Comparison of ENCODE assay signal across 21 mouse cellular contexts in the genomic region with DNA sequence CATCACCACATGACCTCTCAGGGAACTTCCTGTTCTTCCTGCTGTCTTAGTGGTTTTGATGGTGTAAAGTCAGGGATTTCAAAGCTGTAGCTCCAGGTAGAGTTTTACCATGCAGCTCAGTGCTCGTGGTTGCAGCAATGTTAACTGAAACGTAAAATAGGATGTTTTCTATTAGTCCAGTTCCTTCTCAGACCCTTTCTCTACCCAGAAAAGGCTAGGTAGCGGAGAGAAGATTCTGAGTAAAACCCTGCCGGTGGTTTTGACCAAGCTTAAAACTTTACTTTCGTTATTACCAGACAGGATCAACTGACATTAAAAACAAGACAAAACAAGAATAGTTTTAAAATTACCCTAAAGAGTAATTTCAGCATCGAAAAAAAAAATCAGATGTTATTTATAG. TPM values are rescaled to one million over a fixed set of nuclear protein-coding genes. Genes with fewer than 3 reads are reported as not detected.
DNase-seq lines count a peak whose midpoint lies in the region; ATAC-seq and TF ChIP-seq lines count a peak whose summit lies in the region.
"Had no signal": no experiment of that assay in that cellular context is flagged by ENCODE, and none has a peak within 500 bp of the region (broad histone marks: within the 10 kb centered on the region; RNA-seq: fewer than 3 reads in every experiment).

No protein-coding gene starts in this region.

- no peak overlapping the region for H3K4me3 ChIP-seq in embryonic facial prominence, embryonic 11.5 days (ENCODE audit: low read depth, low read length)
- H3K4me3 ChIP-seq in embryonic facial prominence, embryonic 10.5 days, result no peak overlapping the region
- H3K4me3 ChIP-seq in CH12.LX (replicated peaks in 1 of 3; ENCODE audit: low read depth in 2 of 3, low read length in 2 of 3, poor library complexity in 1 of 3), result peak overlapping the region in 1 of 3 experiments; percentile 4
- no peak overlapping the region for H3K4me3 ChIP-seq in forebrain, embryonic 10.5 days
- no peak overlapping the region for H3K4me3 ChIP-seq in hindbrain, postnatal 0 days (ENCODE audit: low read length)
- H3K4me3 ChIP-seq: hindbrain, embryonic 12.5 days; neural tube, embryonic 13.5 days had no signal

- dilution Hi-C loops in CH12.LX (cut with MboI; ENCODE audit: extremely low pct_ligation_motif_present, extremely low pct_unique_long_range_greater_than_20kb, low sequenced_read_pairs), result no loop called here

- H3K9me3 ChIP-seq in embryonic facial prominence, embryonic 11.5 days (replicated peaks; ENCODE audit: control insufficient read depth, low read length), result no peaks in the 10 kb centered on the region
- H3K9me3 ChIP-seq in embryonic facial prominence, embryonic 10.5 days, result no peaks in the 10 kb centered on the region
- H3K9me3 ChIP-seq in CH12.LX (replicated peaks; ENCODE audit: low read length), result no peaks in the 10 kb centered on the region
- no peaks in the 10 kb centered on the region for H3K9me3 ChIP-seq in forebrain, embryonic 10.5 days
- H3K9me3 ChIP-seq in hindbrain, postnatal 0 days (ENCODE audit: low read length), result no peaks in the 10 kb centered on the region
- H3K9me3 ChIP-seq: hindbrain, embryonic 12.5 days; neural tube, embryonic 13.5 days had no signal

- TF ChIP-seq EP300 in CH12.LX (IDR thresholded peaks at IDR 0.05; ENCODE audit: low read length), result peak; percentile 93

- TF ChIP-seq CTCF in CH12.LX (conservative IDR thresholded peaks at IDR 0.05 in 1 of 2, IDR thresholded peaks at IDR 0.05 in 1 of 2; ENCODE audit: low read depth in 2 of 2, low read length in 2 of 2), result no peak
- no peak for TF ChIP-seq CTCF in hindbrain, postnatal 0 days (IDR thresholded peaks at IDR 0.05; ENCODE audit: low read depth)

- no peaks in the 10 kb centered on the region for H3K36me3 ChIP-seq in embryonic facial prominence, embryonic 11.5 days (replicated peaks; ENCODE audit: control insufficient read depth, insufficient read depth, low read depth, low read length)
- H3K36me3 ChIP-seq in embryonic facial prominence, embryonic 10.5 days (replicated peaks), result no peaks in the 10 kb centered on the region
- no peaks in the 10 kb centered on the region for H3K36me3 ChIP-seq in CH12.LX (replicated peaks in 1 of 2; ENCODE audit: control insufficient read depth in 1 of 2, insufficient read depth in 1 of 2, low read length in 1 of 2)
- H3K36me3 ChIP-seq in forebrain, embryonic 10.5 days (replicated peaks), result no peaks in the 10 kb centered on the region
- no peaks in the 10 kb centered on the region for H3K36me3 ChIP-seq in hindbrain, postnatal 0 days (ENCODE audit: insufficient read depth, low read length)
- H3K36me3 ChIP-seq: hindbrain, embryonic 12.5 days; neural tube, embryonic 13.5 days had no signal

- DNase-seq in embryonic facial prominence, embryonic 11.5 days (ENCODE audit: low spot score), result no peak
- DNase-seq in embryonic facial prominence, embryonic 10.5 days (ENCODE audit: low spot score), result no peak
- DNase-seq in CH12.LX (ENCODE audit: extremely low read depth), result peak; percentile 76
- no peak for DNase-seq in left cerebral cortex, postnatal 25 days (ENCODE audit: low spot score in 2 of 2)
- no peak for DNase-seq in forebrain, embryonic 10.5 days (ENCODE audit: extremely low spot score, low spot score)
- DNase-seq in hindbrain, postnatal 0 days (ENCODE audit: low spot score), result no peak
- DNase-seq: adrenal gland, postnatal 14 days; cerebellum, adult 8-10 months; cerebellum, postnatal 36 days; gastrocnemius, postnatal 10 days; heart, adult 18-20 months; kidney, adult 8-10 months; kidney, postnatal 14 days; midbrain, embryonic 14.5 days; right cerebral cortex, adult 18-20 months; thymus, postnatal 36 days had no signal

- no peaks in the 10 kb centered on the region for H3K79me2 ChIP-seq in CH12.LX (replicated peaks; ENCODE audit: control insufficient read depth, extremely low read depth, insufficient read depth, poor library complexity, severe bottlenecking)

- H3K4me1 ChIP-seq in embryonic facial prominence, embryonic 11.5 days (ENCODE audit: control insufficient read depth, insufficient read depth, low read length), result no peaks in the 10 kb centered on the region; the same call in 1 of the 2 replicates
- H3K4me1 ChIP-seq in embryonic facial prominence, embryonic 10.5 days, result peaks cover 49% of the 10 kb centered on the region
- H3K4me1 ChIP-seq in CH12.LX (ENCODE audit: control insufficient read depth in 1 of 2, insufficient read depth in 2 of 2), result peaks cover 9 to 44% of the 10 kb centered on the region in 2 experiments
- peaks cover 37% of the 10 kb centered on the region for H3K4me1 ChIP-seq in forebrain, embryonic 10.5 days
- H3K4me1 ChIP-seq in hindbrain, postnatal 0 days (ENCODE audit: insufficient read depth, low read length), result 0 out of 2 replicates have a peak, but pooled peaks cover under 1% of the 10 kb centered on the region

- no peaks in the 10 kb centered on the region for H3K27me3 ChIP-seq in embryonic facial prominence, embryonic 11.5 days (ENCODE audit: control insufficient read depth, insufficient read depth, low read length)
- peaks cover 23% of the 10 kb centered on the region for H3K27me3 ChIP-seq in embryonic facial prominence, embryonic 10.5 days (replicated peaks; ENCODE audit: low read depth, poor library complexity, severe bottlenecking)
- peaks cover 2% of the 10 kb centered on the region for H3K27me3 ChIP-seq in CH12.LX (replicated peaks)
- peaks cover 18% of the 10 kb centered on the region for H3K27me3 ChIP-seq in forebrain, embryonic 10.5 days (ENCODE audit: poor library complexity, severe bottlenecking)
- H3K27me3 ChIP-seq in hindbrain, postnatal 0 days (ENCODE audit: insufficient read depth, low read length), result no peaks in the 10 kb centered on the region
- H3K27me3 ChIP-seq: hindbrain, embryonic 12.5 days had no signal

- in situ Hi-C loops in CH12.LX (cut with MboI; ENCODE audit: low pct_ligation_motif_present, low pct_unique_long_range_greater_than_20kb, low sequenced_read_pairs), result no loop called here

- intact Hi-C loops in left cerebral cortex, postnatal 25 days (cut with DNase I), result no loop called here

- TF ChIP-seq POLR2A in CH12.LX (IDR thresholded peaks at IDR 0.05; ENCODE audit: low read depth, low read length), result no peak

- WGBS in embryonic facial prominence, embryonic 11.5 days, result 56% methylated on average over 6 of the region's 6 CpGs
- 64% methylated on average over 6 of the region's 6 CpGs for WGBS in embryonic facial prominence, embryonic 10.5 days
- 68% methylated on average over 6 of the region's 6 CpGs for WGBS in forebrain, embryonic 10.5 days
- WGBS in hindbrain, postnatal 0 days, result 82% methylated on average over 6 of the region's 6 CpGs

- no peak overlapping the region for H3K4me2 ChIP-seq in embryonic facial prominence, embryonic 11.5 days (ENCODE audit: low read depth, low read length)
- peak overlapping the region; percentile 77 for H3K4me2 ChIP-seq in CH12.LX (ENCODE audit: insufficient read depth, low read depth, poor library complexity, severe bottlenecking)
- H3K4me2 ChIP-seq in hindbrain, postnatal 0 days (ENCODE audit: low read depth, low read length), result no peak overlapping the region
- H3K4me2 ChIP-seq: hindbrain, embryonic 12.5 days; neural tube, embryonic 13.5 days had no signal

- TF ChIP-seq RAD21 in CH12.LX (IDR thresholded peaks at IDR 0.05; ENCODE audit: low read depth, low read length), result no peak

- no peak for ATAC-seq in embryonic facial prominence, embryonic 11.5 days (replicated peaks; ENCODE audit: insufficient number of reproducible peaks, low FRiP score, low TSS enrichment, low read depth)
- peak; percentile 14; the same call in 1 of the 2 replicates for ATAC-seq in megakaryocyte, adult 5-6 weeks (ENCODE audit: poor library complexity, severe bottlenecking)
- ATAC-seq in hindbrain, postnatal 0 days, result no peak
- ATAC-seq: forebrain, embryonic 16.5 days; lung, postnatal 0 days had no signal

- 0 out of 2 replicates have a peak overlapping the region, but pooled peaks have one; percentile 20 for H3K27ac ChIP-seq in embryonic facial prominence, embryonic 11.5 days (replicated peaks; ENCODE audit: low read depth, low read length)
- H3K27ac ChIP-seq in embryonic facial prominence, embryonic 10.5 days (replicated peaks), result no peak overlapping the region
- H3K27ac ChIP-seq in CH12.LX (ENCODE audit: insufficient read depth, low read depth), result no peak overlapping the region
- no peak overlapping the region for H3K27ac ChIP-seq in forebrain, embryonic 10.5 days
- H3K27ac ChIP-seq in hindbrain, postnatal 0 days, result no peak overlapping the region
- H3K27ac ChIP-seq: hindbrain, embryonic 12.5 days; neural tube, embryonic 13.5 days had no signal

- H3K9ac ChIP-seq in embryonic facial prominence, embryonic 11.5 days (replicated peaks; ENCODE audit: low read length), result no peak overlapping the region
- H3K9ac ChIP-seq in CH12.LX (ENCODE audit: insufficient read depth, low read depth), result no peak overlapping the region
- no peak overlapping the region for H3K9ac ChIP-seq in hindbrain, postnatal 0 days (replicated peaks; ENCODE audit: low read length)
- H3K9ac ChIP-seq: hindbrain, embryonic 12.5 days; neural tube, embryonic 13.5 days had no signal

TF ChIP-seq in CH12.LX, 34 proteins besides CTCF, POLR2A, EP300 and RAD21 (continues in another document):
- TF ChIP-seq RCOR1 (conservative IDR thresholded peaks at IDR 0.05; ENCODE audit: low read depth, low read length), result peak; percentile 85; the same call in 1 of the 2 replicates
- no peak for TF ChIP-seq CHD1 (IDR thresholded peaks at IDR 0.05; ENCODE audit: low read depth, low read length)
- peak; percentile 74 for TF ChIP-seq JUN (IDR thresholded peaks at IDR 0.05; ENCODE audit: insufficient read depth, low read depth, low read length)
- no peak for TF ChIP-seq GABPA (IDR thresholded peaks at IDR 0.05; ENCODE audit: insufficient replicate concordance, low read depth, low read length)
- TF ChIP-seq E2F4 (IDR thresholded peaks at IDR 0.05; ENCODE audit: insufficient replicate concordance, low read depth, low read length), result 0 out of 2 replicates have a peak, but pooled peaks have one; percentile 31
- no peak for TF ChIP-seq NELFE (IDR thresholded peaks at IDR 0.05; ENCODE audit: low read depth, low read length)
- TF ChIP-seq TCF12 (IDR thresholded peaks at IDR 0.05; ENCODE audit: low read depth, low read length), result peak; percentile 71

RNA-seq across cellular contexts. Expression of a gene that starts 3.7 kb away (rescaled TPM):
- polyA plus RNA-seq in embryonic facial prominence, embryonic 11.5 days (2014; fragmentation: Nextera tagmentation; extraction: Ambion mirVana), result 13.5 and 13.6 TPM in 2 replicates
- 10.8 and 12.6 TPM in 2 replicates for polyA plus RNA-seq in embryonic facial prominence, embryonic 10.5 days (2016; fragmentation: Nextera tagmentation; extraction: Ambion mirVana)
- total RNA-seq in CH12.LX (2012; rRNA removed), result 2.4 and 5.9 TPM in 2 replicates
- 2.4 and 3.3 TPM in 2 replicates for total RNA-seq in CH12.LX (2014; rRNA removed)
- polyA plus RNA-seq in CH12.LX (2012; ENCODE audit: insufficient read length, low read depth), result 7.3 and 10.3 TPM in 2 replicates
- 51.2 and 57.7 TPM in 2 replicates for total RNA-seq in megakaryocyte, adult 5-6 weeks (2015)
- 9.7 and 12.2 TPM in 2 replicates for total RNA-seq in megakaryocyte, adult 5-6 weeks (2017)
- total RNA-seq in left cerebral cortex, postnatal 25 days (2021), result 10 to 100 TPM; 30.4 to 35.0 TPM
- polyA plus RNA-seq in forebrain, embryonic 10.5 days (2016; fragmentation: Nextera tagmentation; extraction: Ambion mirVana), result 12.4 and 14.8 TPM in 2 replicates
- 11.0 and 11.6 TPM in 2 replicates for total RNA-seq in hindbrain, postnatal 0 days (2014; rRNA removed)
- 10.7 and 11.6 TPM in 2 replicates for polyA plus RNA-seq in hindbrain, postnatal 0 days (2015; fragmentation: Nextera tagmentation; extraction: Ambion mirVana)
